Mouse (Mus musculus) lung, adult 2 months (tissue): ENCODE measurements at regions not wholly inside any gene's neighbourhood (a gene's known extent, or its start where the extent isn't known, plus 50 kb on each side); places are given as distances from the start of the nearest gene placed in this dataset.

Source experiments
- CTCF ChIP-seq: fragments of 200-500 bp; IDR thresholded peaks from 2 replicates; pipeline ENCODE4 v1.5.1; 2011; ENCODE audit warnings: mild to moderate bottlenecking, low read length, control low read depth; ENCODE audit not compliant: insufficient read depth
- POLR2A ChIP-seq: fragments of 200-500 bp; IDR thresholded peaks from 2 replicates; pipeline ENCODE4 v1.6.1; 2011; ENCODE audit warnings: low read depth, mild to moderate bottlenecking, control low read depth, low read length, borderline replicate concordance; ENCODE audit errors: extremely low read depth

DNA sequence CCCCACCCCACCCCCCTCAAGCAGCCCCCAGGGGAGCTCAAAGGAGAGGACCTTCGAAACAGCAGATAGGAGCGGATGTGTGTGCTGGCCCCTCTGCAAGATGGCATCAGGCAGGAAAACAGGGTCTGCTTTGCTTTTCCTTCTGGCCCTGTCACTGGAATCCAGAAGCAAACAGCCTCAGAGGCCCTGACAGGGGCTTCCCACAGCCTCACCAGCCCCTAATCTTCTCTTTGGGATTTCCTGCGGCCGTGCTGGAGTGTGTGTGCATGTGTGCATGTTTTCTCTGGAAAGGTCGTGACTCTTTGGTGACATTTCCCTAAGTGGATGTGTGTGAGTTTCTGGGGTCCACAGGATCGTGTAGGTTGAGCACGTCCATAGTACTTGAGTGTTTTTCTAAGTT is 71.1 kb upstream of the Irx6 start:
- TF ChIP-seq CTCF, result no peak
- TF ChIP-seq POLR2A, result no peak
